10 mouse cellular contexts compared by ENCODE assay signal in the genomic region with DNA sequence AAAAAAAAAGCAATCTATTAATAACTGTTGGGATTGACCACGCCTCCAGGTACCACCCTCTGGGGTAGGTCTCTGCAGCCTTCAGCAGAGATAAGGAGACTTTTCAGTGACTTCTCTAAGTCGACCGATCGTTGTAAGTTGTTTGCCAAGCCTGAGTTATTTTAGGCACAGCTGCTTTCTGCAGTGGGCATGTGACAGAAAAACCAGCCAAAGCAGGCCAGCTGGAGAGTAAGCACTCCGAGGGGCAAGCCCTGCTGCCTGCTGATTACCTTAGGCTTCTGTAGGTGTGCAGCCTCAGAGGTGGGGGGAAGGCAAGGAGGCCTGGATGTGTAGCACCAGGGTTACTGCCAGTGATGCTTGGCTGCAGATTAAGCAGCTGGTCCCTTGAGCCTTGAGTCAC.
A peak's percentile ranks its signal among the peaks of the same experiment; 100 is the strongest.
DNase-seq lines count a peak whose midpoint lies in the region; ATAC-seq and TF ChIP-seq lines count a peak whose summit lies in the region.
"Had no signal": no experiment of that assay in that cellular context is flagged by ENCODE, and none has a peak within 500 bp of the region (broad histone marks: within the 10 kb centered on the region; RNA-seq: fewer than 3 reads in every experiment).

No protein-coding gene starts in this region.

- intact Hi-C loops in heart, adult 2 months (cut with DNase I): no loop called here

- TF ChIP-seq POLR2A in cerebellum, adult 2 months (IDR thresholded peaks at IDR 0.05; ENCODE audit: borderline replicate concordance, insufficient read depth, low read length): no peak
- no peak for TF ChIP-seq POLR2A in heart, adult 2 months (IDR thresholded peaks at IDR 0.05; ENCODE audit: insufficient read depth, low read depth, low read length)

- H3K79me2 ChIP-seq in heart, adult 2 months (replicated peaks; ENCODE audit: control insufficient read depth, insufficient read depth, low read length): no peaks in the 10 kb centered on the region

- H3K27ac ChIP-seq in cerebellum, adult 2 months (ENCODE audit: insufficient read depth, low read length): no peak overlapping the region
- H3K27ac ChIP-seq in heart, adult 2 months: peak overlapping the region; percentile 18; the same call in 1 of the 2 replicates

- TF ChIP-seq CTCF in cerebellum, adult 2 months (IDR thresholded peaks at IDR 0.05; ENCODE audit: borderline replicate concordance, insufficient read depth, low read depth, low read length): no peak
- no peak for TF ChIP-seq CTCF in heart, adult 2 months (IDR thresholded peaks at IDR 0.05)

- no peaks in the 10 kb centered on the region for H3K27me3 ChIP-seq in cerebellum, adult 2 months (ENCODE audit: control insufficient read depth, insufficient read depth, low read length)
- no peaks in the 10 kb centered on the region for H3K27me3 ChIP-seq in heart, adult 2 months (ENCODE audit: control insufficient read depth, insufficient read depth, low read length)

- H3K4me1 ChIP-seq in cerebellum, adult 2 months (ENCODE audit: control insufficient read depth, insufficient read depth, low read length): peaks cover 4% of the 10 kb centered on the region
- H3K4me1 ChIP-seq in heart, adult 2 months (ENCODE audit: control insufficient read depth, insufficient read depth, low read length): peaks cover 12% of the 10 kb centered on the region

- H3K36me3 ChIP-seq in heart, adult 2 months (ENCODE audit: control insufficient read depth, insufficient read depth, low read length): peaks cover 2% of the 10 kb centered on the region; the same call in 1 of the 2 replicates

- H3K9ac ChIP-seq in heart, adult 2 months (ENCODE audit: low read depth, low read length): no peak overlapping the region

- no peak for ATAC-seq in cerebellum, adult (ENCODE audit: insufficient number of reproducible peaks, low FRiP score, low TSS enrichment)

- peak; percentile 86 for TF ChIP-seq EP300 in heart, adult 2 months (IDR thresholded peaks at IDR 0.05; ENCODE audit: insufficient read depth, low read depth, low read length)

- H3K4me3 ChIP-seq in cerebellum, adult 2 months (replicated peaks; ENCODE audit: insufficient read depth, low read depth, low read length): no peak overlapping the region
- H3K4me3 ChIP-seq in heart, adult 2 months: no peak overlapping the region
- H3K4me3 ChIP-seq: erythroblast, embryonic 14.5 days had no signal

- 23% methylated on average over 5 of the region's 5 CpGs for WGBS in cerebellum, adult 2 months
- 28% methylated on average over 5 of the region's 5 CpGs for whole genome bisulfite sequencing in heart, adult 2 months

- DNase-seq in cerebellum, adult 2 months: peak; percentile 37 to 44
- peak; percentile 20 for DNase-seq in layer of hippocampus, adult 9-11 months
- DNase-seq in layer of hippocampus, adult 9-10 months (ENCODE audit: low spot score): no peak
- DNase-seq in heart, adult 2 months: peak in 1 of 2 experiments; percentile 60
- DNase-seq in skeletal muscle tissue, adult 2 months (ENCODE audit: low read depth, low spot score): peak; percentile 68
- no peak for DNase-seq in yolk sac, embryonic 10.5 days (ENCODE audit: low spot score)
- DNase-seq in T-cell, adult 2 months (ENCODE audit: low spot score): no peak
- DNase-seq: lung, postnatal 4 days had no signal

Comparison
In these comparisons a context has a peak if more than half of its experiments do, and no peak if none do; other contexts are left out.
1. DNase-seq: peak in cerebellum, adult 2 months (2 of 2), layer of hippocampus, adult 9-11 months (single experiment) and skeletal muscle tissue, adult 2 months (single experiment); none in layer of hippocampus, adult 9-10 months (single experiment), yolk sac, embryonic 10.5 days (single experiment) and T-cell, adult 2 months (single experiment).